Mouse (Mus musculus): ENCODE measurements around the gene Tbl1xr1. TPM values are rescaled to one million over a fixed set of nuclear protein-coding genes. Genes with fewer than 3 reads are reported as not detected.
A peak's percentile ranks its signal among the peaks of the same experiment; 100 is the strongest.

The Tbl1xr1 gene
- total RNA-seq, 2 experiments from 2014 or later: 51.8 to 67.5 TPM

DNA sequence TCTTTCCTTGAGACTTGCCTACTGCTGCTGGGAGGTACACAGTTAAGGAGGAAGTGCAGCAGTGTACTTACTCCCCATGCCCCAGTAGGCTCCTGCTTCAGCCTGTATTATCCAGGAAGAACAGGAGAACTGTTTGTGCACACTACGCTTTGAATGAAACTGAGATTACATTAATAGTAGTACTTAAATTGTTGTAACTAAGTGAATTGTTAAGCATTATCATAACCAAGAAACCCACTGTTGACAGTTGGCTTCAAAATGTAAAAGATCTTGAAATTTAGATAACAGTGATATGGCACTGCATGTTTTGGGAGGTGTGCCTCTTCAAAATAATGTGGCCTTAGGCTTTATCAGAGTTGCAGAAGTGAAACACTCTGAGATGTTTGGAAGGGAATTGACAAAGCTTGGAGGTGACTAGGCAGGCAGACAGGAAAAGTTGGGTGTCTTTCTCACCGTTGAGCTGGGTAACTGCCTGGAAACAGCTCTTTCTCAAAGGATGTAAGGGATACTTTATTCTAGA is 62.2 kb downstream of the Tbl1xr1 start:
- peak; percentile 69 for ATAC-seq (replicated peaks; ENCODE audit: low FRiP score, low TSS enrichment, poor library complexity, severe bottlenecking)

DNA sequence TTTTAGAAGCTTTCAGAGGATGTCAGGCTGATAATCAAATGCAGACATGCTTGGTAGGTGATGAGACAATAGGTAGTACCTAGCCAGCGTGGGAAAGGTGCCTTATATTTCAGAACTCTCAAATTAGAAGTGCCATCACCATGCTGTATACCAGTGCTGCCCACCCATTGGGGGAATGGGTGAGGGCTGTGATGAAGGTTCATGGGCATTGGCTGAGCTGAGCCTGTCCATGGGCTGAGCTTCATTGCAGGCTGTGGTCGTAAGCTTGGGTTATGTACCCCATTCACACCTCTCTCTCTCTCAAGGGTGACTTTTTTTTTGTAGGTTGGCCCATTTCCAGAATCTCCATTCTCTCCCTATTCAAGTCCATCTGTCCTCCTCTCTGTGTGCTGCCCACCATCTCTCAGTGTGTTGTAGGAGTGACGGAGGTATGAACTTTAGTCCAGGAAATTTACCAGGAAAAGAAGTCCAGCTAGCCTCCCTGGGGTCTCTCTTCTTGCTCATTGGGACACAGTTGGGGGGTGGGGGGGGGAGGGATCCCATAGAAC is 63.7 kb downstream of the Tbl1xr1 start:
- ATAC-seq (replicated peaks; ENCODE audit: low FRiP score, low TSS enrichment, poor library complexity, severe bottlenecking): no peak

DNA sequence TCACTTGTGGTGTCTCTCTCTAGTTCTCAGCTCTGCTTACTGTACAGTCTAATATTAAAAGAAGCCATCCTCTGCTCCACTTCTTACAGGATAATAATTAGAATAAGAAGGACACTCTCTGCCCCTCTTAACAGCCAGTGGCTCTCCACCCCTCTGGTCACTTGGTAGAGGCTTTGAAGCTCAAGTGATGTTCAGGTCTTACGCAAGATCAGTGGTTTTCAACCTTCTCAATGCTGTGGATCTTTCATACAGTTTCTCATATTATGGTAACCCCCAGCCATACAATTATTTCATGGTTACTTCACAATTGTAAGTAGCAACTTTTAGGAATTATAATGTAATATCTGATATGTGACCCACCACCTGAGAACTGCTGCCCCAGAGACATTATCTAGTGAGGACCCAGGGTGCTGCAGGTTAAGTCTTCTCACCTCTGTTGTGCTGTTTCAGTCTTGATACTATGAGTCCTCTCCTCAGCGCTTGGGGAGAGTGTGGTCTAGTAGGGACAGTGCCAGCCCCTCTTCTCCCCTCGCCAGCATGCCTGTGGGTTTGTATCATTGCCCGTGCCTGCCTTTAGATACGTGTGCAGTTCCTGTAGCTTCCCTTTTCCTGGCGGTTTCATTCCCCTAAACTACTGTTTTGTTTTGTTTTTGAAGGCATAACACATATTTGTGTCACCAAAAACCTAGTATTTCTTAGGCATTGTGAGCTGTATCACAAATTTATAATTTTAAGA is 65.7 kb downstream of the Tbl1xr1 start:
- ATAC-seq (replicated peaks; ENCODE audit: low FRiP score, low TSS enrichment, poor library complexity, severe bottlenecking): 0 out of 2 replicates have a peak, but pooled peaks have one; percentile 7

DNA sequence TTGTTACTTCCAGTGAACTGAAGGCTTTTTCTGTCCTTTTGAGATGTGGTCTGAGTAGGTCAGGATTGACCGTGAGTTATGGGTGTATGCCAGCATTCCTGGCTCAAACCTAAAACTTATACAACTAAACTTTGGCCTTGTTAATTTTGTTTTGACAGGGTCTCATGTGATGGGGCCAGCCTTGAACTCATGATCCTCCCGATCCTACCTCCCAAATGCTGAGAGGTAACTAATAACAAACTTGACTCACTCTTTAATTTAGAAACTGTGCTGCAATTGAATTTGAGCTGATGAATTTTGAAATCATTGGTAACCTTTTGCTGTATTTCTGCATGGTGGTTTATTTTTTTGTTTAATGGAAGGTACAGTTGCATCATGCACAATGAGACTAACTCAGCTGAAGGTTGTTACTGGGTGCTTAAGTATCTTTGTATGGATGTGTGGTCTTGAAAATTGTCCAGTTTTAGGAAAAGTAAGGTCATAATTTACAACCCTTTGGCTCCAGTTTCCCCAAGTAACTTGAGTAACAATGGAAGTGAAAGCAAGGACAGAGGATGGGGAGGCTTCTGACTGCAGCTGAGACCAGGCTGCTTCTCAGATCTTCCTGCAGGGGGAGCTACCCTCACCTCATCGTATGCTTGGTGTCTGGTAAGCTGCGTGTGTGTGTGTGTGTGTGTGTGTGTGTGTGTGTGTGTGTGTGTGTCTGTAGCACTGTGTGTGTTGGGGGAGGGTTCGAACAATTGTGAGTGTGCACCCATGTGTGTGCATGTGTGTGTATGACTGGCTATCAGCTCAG is 66.6 kb downstream of the Tbl1xr1 start:
- peak; percentile 68 for ATAC-seq (replicated peaks; ENCODE audit: low FRiP score, low TSS enrichment, poor library complexity, severe bottlenecking)

DNA sequence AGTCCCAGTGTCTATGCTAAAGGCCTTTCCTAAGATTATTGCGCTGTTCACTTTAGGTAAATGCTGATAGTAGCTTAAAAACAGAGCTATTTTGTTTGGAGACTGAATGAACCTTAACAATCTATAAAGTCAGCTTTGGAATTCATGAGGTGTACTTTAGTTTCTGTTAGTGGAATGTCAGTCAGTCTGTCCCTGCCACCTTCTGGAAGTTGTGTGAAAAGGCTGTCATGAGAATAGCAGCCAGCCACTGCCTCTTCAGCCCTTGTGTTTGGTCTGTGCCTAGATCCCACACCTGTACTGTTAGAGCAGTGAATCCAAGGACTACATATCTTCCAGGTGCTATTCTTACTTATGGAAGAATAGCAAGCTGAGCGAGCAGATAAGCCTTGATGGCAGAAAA is 67.8 kb downstream of the Tbl1xr1 start:
- ATAC-seq (replicated peaks; ENCODE audit: low FRiP score, low TSS enrichment, poor library complexity, severe bottlenecking): no peak

DNA sequence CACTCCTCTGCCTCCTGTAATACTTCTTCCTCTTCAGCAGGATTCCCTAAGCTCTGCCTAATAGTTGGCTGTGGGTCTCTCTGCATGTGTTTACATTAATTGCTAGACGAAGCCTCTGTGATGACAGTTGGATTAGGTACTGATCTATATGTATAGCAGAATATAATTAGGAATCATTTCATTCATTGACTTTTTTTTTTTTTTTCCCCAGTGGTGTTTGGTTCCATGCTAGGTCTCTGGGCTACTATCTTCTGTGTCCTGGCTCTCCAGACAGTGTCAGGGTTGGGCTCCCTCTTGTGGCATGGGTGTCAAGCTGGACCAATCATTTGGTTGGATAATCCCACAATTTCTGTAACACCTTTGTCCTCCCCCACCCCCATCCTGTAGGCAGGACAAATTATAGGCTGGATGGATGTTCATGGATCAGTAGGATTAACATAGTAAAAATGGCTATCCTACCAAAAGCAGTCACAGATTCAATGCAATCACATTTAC is 71.0 kb downstream of the Tbl1xr1 start:
- ATAC-seq (replicated peaks; ENCODE audit: low FRiP score, low TSS enrichment, poor library complexity, severe bottlenecking): 0 out of 2 replicates have a peak, but pooled peaks have one; percentile 31

DNA sequence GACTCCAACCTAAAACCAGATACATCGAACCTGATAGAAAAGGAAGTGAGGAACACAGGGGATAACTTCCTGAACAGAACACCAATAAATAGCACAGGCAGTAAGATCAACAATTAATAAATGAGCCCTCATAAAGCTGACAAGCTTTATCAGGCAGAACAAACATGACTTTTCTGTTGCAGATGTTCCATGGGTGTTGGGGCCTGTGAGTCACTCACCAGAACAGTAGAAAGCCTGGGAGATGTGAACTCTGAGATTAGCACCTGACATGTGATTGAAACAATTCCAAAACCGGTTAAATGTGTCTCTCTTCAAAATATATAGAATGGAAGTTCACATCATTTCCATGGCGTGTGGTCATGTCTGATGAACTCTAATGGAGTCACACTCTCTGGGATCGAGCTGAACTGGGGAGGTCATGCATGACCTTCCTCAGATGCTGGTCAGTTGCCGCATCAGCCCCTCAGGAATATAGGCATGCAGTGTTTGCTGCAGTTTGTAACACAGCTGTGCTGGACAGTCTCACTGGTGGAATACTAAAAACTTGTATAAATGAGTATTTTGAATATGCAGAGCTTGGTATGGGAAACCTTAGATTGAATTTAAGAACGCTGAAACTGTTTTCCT is 72.0 kb downstream of the Tbl1xr1 start:
- peak; percentile 69 for ATAC-seq (replicated peaks; ENCODE audit: low FRiP score, low TSS enrichment, poor library complexity, severe bottlenecking)

DNA sequence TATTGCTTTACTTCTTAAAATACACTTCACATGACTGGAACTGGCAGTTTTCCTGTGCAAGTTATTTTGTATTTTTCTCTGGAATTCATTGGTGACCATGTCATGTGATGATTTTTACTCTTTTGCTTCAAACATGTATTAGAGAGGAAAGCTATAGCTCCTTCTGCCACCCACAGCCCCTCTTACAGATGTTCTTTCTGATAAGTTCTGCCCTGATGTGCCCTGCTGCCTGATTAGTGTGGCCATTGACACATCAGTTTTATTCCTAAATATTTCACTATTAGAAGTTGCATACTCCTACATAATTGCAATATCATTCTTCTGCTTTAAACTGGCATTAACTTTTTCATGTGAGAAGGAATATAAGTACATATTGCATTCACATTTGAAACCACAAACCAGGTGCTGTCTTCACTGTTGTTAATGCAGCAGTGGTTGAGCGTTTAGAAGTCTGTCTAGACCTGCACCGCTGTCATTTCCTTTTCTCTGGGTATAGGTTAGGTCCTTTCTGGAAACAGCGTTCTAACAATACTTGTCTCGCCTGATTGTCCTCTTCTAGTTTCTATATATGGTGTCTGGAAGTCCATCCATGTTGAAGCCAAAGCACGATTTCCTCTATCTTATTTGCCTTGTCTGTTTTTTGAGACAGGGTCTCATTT is 74.5 kb downstream of the Tbl1xr1 start:
- ATAC-seq (replicated peaks; ENCODE audit: low FRiP score, low TSS enrichment, poor library complexity, severe bottlenecking): peak; percentile 69

DNA sequence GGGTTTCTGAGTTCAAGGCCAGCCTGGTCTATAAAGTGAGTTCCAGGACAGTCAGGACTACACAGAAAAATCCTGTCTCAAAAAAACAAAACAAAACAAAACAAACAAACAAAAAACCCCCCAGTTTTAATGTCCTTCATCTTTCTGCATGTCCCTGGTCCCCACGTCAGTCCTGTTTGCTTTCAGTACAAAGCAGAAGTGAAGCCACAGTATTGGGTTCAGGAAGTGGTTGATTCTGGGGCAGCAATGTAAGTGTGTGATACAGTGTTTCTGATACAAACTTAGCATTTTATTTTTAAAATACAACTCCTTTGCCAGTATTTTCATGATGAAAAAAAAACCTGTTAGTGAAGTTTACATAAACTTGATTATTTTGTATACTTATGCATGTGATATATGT is 76.3 kb downstream of the Tbl1xr1 start:
- ATAC-seq (replicated peaks; ENCODE audit: low FRiP score, low TSS enrichment, poor library complexity, severe bottlenecking): no peak

DNA sequence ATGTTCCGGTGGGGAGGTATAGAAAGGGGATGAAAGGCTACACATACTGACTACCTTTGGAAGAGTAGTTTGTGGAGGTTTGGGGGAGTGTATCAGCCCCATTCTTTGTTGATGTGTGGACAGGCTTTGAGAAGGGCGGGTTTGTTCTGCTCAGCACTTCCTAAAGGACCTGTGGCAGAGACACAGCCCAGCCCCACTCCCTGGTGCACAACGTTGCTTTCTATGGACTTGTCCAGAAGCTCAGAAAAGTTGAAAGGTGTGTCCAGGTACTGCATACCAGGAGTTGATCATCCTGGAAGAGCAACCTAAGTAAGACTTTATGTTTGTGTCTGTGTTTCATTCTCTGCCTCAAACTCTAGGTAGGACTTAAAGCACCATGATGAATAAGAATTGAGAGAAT is 78.1 kb downstream of the Tbl1xr1 start:
- ATAC-seq (replicated peaks; ENCODE audit: low FRiP score, low TSS enrichment, poor library complexity, severe bottlenecking): no peak

DNA sequence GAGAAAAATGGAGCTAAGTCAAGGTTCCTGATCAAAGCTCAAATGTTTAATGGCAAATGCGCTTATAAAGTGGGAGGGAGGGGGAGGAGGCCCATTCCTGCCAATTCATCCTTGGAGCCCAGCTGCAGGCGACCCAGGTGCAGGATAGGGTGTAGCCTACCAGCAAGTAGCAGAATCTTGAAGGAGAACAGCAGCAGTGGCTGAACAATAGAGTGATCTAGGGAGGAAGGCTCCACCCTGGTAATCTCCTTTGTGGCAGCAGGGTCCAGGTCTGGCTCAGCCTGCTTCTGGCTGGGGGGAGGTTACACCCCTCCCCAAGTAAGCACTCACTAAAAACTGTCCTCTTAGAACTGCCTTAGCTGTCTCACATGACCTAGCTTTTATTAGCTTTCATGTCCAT is 79.9 kb downstream of the Tbl1xr1 start:
- ATAC-seq (replicated peaks; ENCODE audit: low FRiP score, low TSS enrichment, poor library complexity, severe bottlenecking): peak; percentile 83

DNA sequence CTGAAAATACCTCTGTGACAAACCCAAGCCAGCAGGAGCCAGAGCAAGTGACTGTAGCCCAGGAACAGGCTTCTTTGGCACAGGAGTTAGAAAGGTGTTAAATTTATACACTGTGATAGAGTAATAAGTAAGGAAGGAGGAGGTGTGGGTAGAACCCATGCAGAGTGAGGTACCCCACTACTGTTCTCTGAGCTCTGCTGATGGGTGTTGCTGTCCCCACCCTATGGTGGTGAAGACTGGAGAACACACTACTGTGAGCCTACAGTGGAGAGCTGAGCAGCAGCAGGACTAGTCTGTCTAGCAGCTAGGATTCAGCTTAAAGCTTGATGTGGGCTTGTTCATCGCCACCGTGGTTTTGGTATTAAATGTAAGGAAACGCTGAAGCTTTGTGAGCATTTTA is 86.5 kb downstream of the Tbl1xr1 start:
- ATAC-seq (replicated peaks; ENCODE audit: low FRiP score, low TSS enrichment, poor library complexity, severe bottlenecking): no peak

DNA sequence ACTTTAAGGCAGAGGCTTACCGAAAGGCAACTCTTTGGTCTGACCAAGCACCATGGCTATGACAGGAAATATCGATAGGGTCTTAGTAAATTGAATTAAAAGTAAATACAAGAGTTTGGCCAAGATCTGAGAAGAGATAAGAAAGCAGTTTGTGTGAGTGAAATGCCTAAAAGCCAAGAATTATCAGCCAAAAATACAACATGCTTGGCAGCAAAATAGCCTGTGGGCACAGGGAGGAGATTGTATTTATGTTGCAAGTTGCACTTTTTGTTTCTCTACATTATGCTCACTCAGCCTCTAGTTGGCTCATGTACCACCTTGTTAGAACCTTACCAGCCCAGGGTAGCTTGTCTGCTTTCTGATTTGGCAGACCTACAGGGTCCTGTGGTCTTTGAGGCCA is 91.4 kb downstream of the Tbl1xr1 start:
- no peak for ATAC-seq (replicated peaks; ENCODE audit: low FRiP score, low TSS enrichment, poor library complexity, severe bottlenecking)

DNA sequence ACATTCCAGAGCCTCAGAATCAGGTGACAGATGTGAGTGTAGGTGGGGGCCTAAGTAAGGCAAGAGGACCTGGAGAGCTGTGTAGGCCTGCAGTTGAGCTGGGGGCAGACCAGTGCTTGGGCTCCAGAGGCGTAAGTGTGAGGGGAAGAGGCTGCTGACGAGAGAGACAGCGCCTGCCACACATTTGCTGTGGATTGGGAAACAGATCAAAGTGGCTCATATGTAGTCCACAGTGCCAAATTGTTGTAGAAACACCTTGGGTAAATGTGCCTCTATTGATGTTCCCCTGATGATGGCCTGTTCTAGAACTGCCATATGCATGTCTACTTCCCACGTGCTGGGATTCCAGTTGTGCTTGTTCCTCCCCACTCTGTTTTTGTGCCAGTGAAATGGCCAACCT is 92.0 kb downstream of the Tbl1xr1 start:
- no peak for ATAC-seq (replicated peaks; ENCODE audit: low FRiP score, low TSS enrichment, poor library complexity, severe bottlenecking)

DNA sequence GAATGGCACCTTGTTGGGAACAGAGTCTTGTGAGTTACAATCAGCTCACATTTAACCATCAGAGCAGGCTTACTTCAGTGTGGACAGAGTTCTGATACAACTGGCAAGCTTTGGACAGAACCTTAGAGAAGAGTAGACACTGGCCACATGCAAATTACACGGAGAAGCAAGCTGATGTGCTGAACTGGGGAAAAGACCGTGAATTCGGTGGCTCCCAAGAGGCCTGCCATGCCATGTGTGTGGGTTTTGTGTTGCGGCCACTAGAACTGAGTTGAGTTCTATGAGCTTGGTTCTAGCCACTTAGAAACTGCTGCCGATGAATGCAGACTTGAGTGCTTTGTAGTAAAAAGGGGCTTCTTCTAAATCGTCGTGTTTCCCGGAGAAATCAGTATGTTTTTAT is 95.1 kb downstream of the Tbl1xr1 start:
- ATAC-seq (replicated peaks; ENCODE audit: low FRiP score, low TSS enrichment, poor library complexity, severe bottlenecking): no peak

DNA sequence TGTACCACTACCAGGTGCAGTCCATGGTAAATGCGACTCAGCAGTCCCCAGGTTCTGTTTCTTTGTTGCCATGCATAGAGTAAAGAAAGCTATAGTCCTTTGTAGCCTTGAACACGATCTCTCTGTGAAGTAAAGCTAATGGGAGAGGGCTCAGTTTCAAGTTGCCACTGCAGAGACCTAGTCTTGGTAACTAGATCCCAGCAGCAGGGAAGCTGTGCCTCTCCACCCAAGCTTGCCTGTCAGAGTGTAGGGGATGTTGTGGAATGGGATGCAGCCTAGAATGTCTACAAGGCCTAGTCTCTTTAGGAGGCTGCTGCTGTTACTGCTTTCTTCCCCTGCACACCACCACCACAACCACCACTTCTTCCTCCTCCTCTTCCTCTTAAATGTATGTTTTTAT is 96.0 kb downstream of the Tbl1xr1 start:
- ATAC-seq (replicated peaks; ENCODE audit: low FRiP score, low TSS enrichment, poor library complexity, severe bottlenecking): no peak

DNA sequence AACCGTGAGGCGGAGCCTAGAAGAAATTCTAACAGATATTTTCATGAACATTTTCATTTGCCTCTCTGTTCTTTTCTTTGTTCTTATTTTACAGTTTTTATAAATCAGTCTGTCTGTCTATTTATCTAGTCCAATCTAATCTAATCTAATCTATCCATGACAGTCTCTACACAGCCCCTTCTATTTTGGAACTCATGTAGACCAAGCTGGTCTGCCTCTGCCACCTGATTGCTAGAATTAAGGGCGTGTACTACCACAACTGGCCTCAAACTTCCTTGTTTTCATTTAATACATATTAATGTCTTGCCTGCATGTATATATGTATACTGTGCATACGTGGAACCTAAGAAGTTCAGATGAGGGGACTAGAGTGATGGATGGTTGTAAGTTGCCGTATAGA is 96.7 kb downstream of the Tbl1xr1 start:
- 0 out of 2 replicates have a peak, but pooled peaks have one; percentile 42 for ATAC-seq (replicated peaks; ENCODE audit: low FRiP score, low TSS enrichment, poor library complexity, severe bottlenecking)

DNA sequence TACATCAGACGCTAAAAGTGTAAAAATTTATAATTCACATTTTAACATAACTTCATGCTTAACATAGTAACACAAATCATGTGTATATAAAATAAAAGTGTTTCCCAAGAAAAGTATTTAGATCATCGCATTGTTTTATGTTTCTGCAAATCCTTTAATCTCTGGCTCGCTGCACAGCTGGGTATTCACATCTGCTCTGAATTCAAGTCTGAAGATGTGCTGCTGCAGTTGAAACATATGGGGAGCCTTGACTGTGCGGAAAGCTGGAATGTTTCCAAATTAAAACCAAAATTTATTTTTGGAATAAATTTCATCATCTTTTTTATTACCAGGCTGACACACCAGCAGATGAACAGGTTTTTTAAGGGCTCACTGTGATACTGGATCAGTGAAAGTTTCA is 97.8 kb downstream of the Tbl1xr1 start:
- no peak for ATAC-seq (replicated peaks; ENCODE audit: low FRiP score, low TSS enrichment, poor library complexity, severe bottlenecking)

DNA sequence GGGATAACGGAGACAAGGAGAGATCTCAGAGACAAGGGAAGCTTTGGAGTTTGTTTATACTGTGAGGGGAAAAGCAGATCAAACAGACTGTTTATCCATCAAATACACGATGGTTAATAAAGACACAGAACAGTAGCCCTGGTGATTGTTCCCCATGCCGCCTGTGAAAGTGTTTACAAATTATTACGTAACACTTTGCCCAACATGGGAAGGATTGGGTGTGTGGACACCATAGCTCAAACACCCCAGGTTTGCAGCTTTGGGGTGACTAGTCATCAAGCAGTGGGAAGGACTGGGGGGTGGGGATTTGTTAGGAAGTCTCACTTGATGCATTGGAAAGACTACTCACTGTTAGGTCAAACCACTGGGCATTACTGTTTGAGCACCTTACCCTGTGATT is 103.6 kb downstream of the Tbl1xr1 start:
- ATAC-seq (replicated peaks; ENCODE audit: low FRiP score, low TSS enrichment, poor library complexity, severe bottlenecking): no peak

All from megakaryocyte-erythroid progenitor cell, adult 5-6 weeks (primary cell).